Mouse (Mus musculus) neural tube, embryonic 15.5 days (tissue): Measurements from ENCODE around the gene Hoxb6. TPM values are rescaled to one million over a fixed set of nuclear protein-coding genes. Genes with fewer than 3 reads are reported as not detected.

Source experiments
- microRNA counts: library from miRNA; unstranded; fragments of <30 nt; microRNA quantifications from one replicate; lab custom pipeline; 2016
- microRNA-seq: library from miRNA; unstranded; fragments of <30 nt; microRNA quantifications from one replicate; pipeline ENCODE4, GENCODE M21; 2017
- polyA plus RNA-seq: library from polyadenylated mRNA; unstranded; fragments of >200 nt; fragmentation: Nextera tagmentation; extraction: Ambion mirVana; gene quantifications from 2 replicates; pipeline ENCODE4 v1.2.1, GENCODE M21; 2015

Hoxb6 gene
- polyA plus RNA-seq, 1 experiment from 2014 or later, result 135 TPM

MicroRNAs within 50 kb of the gene (microRNA counts, 519-probe panel; counts per million panel counts)
- microRNA mmu-miR-10a (lab: Ali Mortazavi, UCI) (4,412 counts per million, percentile 97 among the panel's probes with 10 or more counts), microRNA mmu-miR-196a (lab: Ali Mortazavi, UCI) (3,761 counts per million, percentile 89 among the panel's probes with 10 or more counts)

Small RNA genes lying within 50 kb of the gene (microRNA-seq; reads per million reads assigned to microRNA genes)
- gene Mir10a (187,043 reads per million, percentile 100 among the genes with 10 or more reads in this experiment), gene Mir196a-1 (21.8 reads per million, percentile 32 among the genes with 10 or more reads in this experiment)

Other genes with a start within 250 kb of the Hoxb6 start
- 34.3 and 37.9 TPM in 2 replicates for gene Ube2z, start 227.1 kb upstream of the Hoxb6 start, polyA plus RNA-seq
- gene Atp5g1, start 216.8 kb upstream of the Hoxb6 start, polyA plus RNA-seq, result 863 and 912 TPM in 2 replicates
- not detected in 2 replicates for gene Calcoco2, start 180.5 kb upstream of the Hoxb6 start, polyA plus RNA-seq
- 0.23 and 0.46 TPM in 2 replicates for gene Ttll6, start 158.7 kb upstream of the Hoxb6 start, polyA plus RNA-seq
- 0.15 and 1.9 TPM in 2 replicates for gene Hoxb13, start 98.2 kb upstream of the Hoxb6 start, polyA plus RNA-seq
- 55.7 and 57.5 TPM in 2 replicates for gene Hoxb9, start 21.0 kb upstream of the Hoxb6 start, polyA plus RNA-seq
- 63.1 and 71.8 TPM in 2 replicates for gene Hoxb8, start 10.6 kb upstream of the Hoxb6 start, polyA plus RNA-seq
- 101 and 115 TPM in 2 replicates for gene Hoxb7, start 5.9 kb upstream of the Hoxb6 start, polyA plus RNA-seq
- gene Hoxb5, start 10.9 kb downstream of the Hoxb6 start, polyA plus RNA-seq, result 39.5 and 106 TPM in 2 replicates
- gene Hoxb4, start 25.8 kb downstream of the Hoxb6 start, polyA plus RNA-seq, result 3.7 and 5.0 TPM in 2 replicates
- 8.0 and 12.6 TPM in 2 replicates for gene Hoxb3, start 30.9 kb downstream of the Hoxb6 start, polyA plus RNA-seq
- 33.7 and 42.3 TPM in 2 replicates for gene Hoxb2, start 58.0 kb downstream of the Hoxb6 start, polyA plus RNA-seq
- gene Hoxb1, start 73.3 kb downstream of the Hoxb6 start, polyA plus RNA-seq, result 0.38 and 0.65 TPM in 2 replicates
- 7.9 and 24.2 TPM in 2 replicates for gene Skap1, start 172.1 kb downstream of the Hoxb6 start, polyA plus RNA-seq